Mouse (Mus musculus): ENCODE measurements around the gene Nectin4.

Nectin4 gene

GRCm38 (mm10) chr1:171360253-171360652 is 9.6 kb upstream of the Nectin4 start:
- DNase-seq (ENCODE audit: low spot score) = no peak

GRCm38 (mm10) chr1:171360656-171361055 is 9.2 kb upstream of the Nectin4 start, which contains the start of gene Klhdc9:
Gene Klhdc9, minus strand, starts transcription at chr1:171360798.
- peak; percentile 84 for DNase-seq (ENCODE audit: low spot score)

- DNase-seq (ENCODE audit: low spot score) = peak; percentile 69
Observed at GRCm38 (mm10) chr1:171361106-171362103, 8.5 kb upstream of the Nectin4 start.

DNA sequence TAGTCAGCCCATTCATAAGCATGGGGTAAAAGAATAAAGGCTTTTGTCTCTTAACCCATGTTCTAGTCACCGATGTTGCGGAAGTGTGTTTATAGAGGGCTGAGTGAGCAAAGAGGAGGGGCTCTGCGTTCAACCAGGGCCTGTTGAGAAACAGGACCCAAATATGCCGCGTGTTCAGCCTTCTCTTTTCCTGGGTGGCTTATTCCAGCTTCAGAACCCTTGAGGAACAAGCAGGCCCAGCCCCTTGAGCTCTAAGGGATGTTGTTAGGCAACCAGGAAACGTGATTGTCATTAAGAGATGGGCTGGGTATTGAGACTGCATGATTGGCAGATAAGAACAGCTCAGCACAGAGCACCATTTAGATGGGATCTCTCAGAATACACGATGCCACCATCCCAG is 4.0 kb upstream of the Nectin4 start:
- no peak for DNase-seq (ENCODE audit: low spot score)

- DNase-seq (ENCODE audit: low spot score) = no peak
Observed at GRCm38 (mm10) chr1:171372880-171373279, 3.0 kb downstream of the Nectin4 start.

GRCm38 (mm10) chr1:171373946-171374345 is 4.0 kb downstream of the Nectin4 start:
- DNase-seq (ENCODE audit: low spot score) = no peak

- DNase-seq (ENCODE audit: low spot score) = no peak
Observed at GRCm38 (mm10) chr1:171375646-171376097, 5.8 kb downstream of the Nectin4 start.

DNA sequence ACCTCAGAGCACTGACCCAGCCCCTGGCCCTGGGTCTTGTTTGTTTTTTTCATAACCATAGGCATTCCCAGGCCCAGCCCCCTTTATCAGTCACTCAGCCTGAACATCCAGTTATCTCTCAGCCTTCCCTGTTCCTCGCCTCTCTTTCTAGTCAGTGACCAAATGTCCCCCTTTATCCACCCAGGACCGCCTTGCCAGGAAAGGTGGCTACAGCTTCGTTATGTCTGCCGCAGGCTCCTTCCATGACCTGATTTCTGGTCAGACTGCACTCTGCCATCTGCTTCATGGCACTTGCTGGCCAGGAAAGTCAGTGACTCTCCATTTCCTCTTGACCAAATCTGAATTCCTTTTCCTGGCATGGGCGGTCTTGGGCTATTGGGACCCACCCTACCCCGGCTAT is 8.4 kb downstream of the Nectin4 start:
- DNase-seq (ENCODE audit: low spot score) = no peak

GRCm38 (mm10) chr1:171379935-171380599 is 10.2 kb downstream of the Nectin4 start:
- DNase-seq (ENCODE audit: low spot score) = peak; percentile 60

DNA sequence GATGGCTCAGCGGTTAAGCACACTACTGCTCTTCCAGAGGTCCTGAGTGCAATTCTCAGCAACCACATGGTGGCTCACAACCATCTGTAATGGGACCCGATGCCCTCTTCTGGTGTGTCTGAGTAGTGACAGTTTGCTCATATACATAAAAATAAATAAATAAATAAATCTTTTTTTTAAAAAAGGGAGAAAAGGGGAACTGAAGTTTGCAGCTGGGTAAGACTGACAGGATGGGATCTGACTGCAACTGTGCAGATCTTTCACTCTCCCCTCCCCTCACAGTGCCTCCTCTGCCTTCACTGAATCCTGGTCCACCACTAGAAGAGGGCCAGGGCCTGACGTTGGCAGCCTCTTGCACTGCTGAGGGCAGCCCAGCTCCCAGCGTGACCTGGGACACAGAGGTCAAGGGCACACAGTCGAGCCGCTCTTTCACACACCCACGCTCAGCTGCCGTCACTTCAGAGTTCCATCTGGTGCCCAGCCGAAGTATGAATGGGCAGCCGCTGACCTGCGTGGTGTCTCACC is 12.3 kb downstream of the Nectin4 start:
- no peak for DNase-seq (ENCODE audit: low spot score)

DNA sequence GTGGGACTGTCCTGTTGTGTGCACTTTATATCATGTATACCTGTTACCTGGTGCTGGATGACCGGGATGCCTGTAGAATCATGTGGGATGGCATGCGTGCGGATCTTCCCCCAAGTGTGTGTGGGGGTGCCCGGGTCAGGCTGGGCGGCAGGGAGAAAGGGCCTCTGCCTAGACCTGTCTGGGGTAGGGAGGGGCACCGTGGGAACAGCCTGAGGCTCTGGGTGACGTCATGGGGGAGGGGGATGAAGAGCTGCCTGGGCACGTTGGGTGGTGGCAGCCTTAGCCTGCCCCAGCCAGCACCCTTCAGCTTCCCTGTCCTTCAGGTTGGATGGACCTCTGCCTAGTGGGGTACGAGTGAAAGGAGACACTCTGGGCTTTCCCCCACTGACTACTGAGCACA is 14.5 kb downstream of the Nectin4 start:
- DNase-seq (ENCODE audit: low spot score) = no peak

DNA sequence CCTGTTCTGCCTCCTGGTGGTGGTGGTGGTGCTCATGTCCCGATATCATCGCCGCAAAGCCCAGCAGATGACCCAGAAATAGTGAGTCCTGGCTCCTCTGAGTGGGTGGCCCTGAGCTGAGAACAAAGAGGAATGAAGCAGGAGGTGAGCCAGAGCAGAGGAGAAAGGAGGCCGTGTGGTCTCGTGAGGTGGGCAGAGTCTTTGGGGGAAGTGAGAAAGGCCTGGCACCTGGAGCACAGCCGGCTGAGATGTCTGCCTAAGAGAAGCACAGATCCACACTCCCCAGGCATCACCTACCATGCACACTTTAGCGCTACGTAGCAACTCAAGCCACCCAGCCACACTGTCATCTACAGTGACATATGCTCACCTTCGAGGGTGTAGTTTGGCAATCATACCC is 15.3 kb downstream of the Nectin4 start:
- DNase-seq (ENCODE audit: low spot score) = no peak

DNA sequence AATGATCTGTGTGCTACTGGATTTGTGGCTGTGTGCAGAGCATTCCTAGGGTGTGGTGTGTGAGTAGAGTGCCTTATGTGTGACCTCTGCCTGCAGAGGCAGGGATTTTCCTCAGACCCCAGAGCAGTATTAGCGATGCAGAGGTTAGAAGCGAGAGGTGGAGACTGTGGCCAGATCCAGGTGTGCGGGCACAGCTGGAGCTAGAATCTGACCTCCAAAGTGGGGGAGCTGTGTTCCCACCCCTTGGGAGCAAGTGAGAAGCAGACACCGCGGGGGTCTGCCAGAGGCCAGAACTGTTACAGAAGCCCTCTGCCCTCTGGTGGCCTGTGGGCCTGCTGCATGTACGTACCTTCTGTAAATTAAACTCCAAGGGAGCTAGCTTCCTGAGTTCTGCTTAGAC is 17.2 kb downstream of the Nectin4 start:
- peak; percentile 24 for DNase-seq (ENCODE audit: low spot score)

- DNase-seq (ENCODE audit: low spot score) = no peak
Observed at GRCm38 (mm10) chr1:171388376-171389102, 18.6 kb downstream of the Nectin4 start, which contains the start of gene Arhgap30. Gene Arhgap30, plus strand, starts transcription at chr1:171388954.

DNA sequence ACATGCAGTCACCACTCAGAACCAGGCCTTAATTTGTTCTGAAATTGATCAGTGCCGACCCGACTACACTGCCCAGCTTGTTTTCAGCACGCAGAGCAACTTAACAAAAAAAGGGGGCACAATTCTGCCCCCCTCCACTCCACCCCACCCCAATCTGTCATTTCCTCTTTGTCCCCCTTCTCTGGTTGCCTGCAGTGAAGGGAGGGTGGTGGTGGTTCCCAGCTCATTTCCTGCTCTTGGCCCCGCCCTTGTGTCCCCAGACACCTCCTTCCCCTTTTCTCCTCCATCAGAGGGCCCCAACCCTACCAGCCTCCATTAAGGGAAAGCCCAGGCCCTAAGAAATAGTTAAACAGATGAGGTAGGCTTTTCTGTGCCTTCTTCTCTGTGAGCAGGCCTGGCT is 20.2 kb downstream of the Nectin4 start:
- no peak for DNase-seq (ENCODE audit: low spot score)

DNA sequence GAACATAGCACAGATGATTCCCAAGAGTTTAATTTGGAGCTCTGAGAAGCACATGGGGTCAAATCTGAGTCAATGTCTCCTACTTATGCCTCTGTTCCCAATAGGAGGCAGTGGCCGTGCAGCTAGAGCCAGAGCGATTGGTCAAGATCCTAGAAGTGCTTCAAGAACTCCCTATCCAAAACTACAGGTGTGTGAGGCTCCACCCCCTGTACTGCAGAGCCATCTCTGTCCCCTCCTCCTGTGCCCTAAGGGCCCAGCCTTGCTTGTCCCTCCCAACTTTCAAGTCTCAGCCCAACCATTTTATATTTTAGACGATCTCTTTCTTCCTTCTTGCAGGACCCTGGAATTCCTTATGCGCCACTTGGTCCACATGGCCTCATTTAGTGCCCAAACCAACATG is 31.9 kb downstream of the Nectin4 start:
- no peak for DNase-seq (ENCODE audit: low spot score)

GRCm38 (mm10) chr1:171402991-171403390 is 33.1 kb downstream of the Nectin4 start:
- DNase-seq (ENCODE audit: low spot score) = no peak

DNA sequence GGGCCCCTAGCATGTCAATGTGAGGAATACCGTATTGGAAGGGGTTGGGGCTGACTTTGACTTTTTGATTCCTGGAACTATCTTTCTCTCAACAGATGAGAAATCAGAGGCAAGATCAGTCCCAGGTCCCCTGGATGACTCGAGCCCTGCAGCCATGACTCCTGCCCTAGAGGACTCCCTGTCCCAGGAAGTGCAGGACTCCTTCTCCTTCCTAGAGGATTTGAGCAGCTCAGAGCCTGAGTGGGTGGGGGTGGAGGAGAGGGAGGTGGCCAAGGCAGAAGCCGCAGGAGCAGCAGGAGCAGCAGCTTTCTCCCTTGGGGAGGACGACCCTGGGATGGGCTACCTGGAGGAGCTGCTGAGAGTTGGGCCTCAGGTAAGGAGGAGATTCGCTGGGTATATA is 37.4 kb downstream of the Nectin4 start:
- DNase-seq (ENCODE audit: low spot score) = no peak

DNA sequence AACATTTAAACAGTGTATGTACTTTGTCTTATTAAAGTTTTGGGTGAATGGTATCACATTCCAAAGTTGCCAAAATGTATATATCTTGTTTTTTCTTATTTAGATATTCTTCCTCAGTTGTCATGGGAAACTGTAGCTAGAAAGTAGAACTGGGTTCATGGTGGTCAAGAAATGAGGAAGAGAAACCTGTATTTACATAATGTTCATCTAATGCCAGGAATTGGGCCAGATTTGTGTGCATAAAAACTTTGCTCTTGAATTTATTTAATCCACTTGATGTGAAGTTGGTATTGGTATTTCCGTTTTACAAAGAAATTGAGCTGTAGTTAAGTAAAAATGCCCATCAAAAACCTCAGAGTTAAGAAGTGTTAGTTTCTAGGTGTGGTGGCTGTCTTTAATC is 40.3 kb downstream of the Nectin4 start:
- no peak for DNase-seq (ENCODE audit: low spot score)

GRCm38 (mm10) chr1:171410947-171411484 is 41.1 kb downstream of the Nectin4 start, which contains the start of gene Usf1:
Gene Usf1, plus strand, starts transcription at chr1:171411313.
- DNase-seq (ENCODE audit: low spot score) = peak; percentile 96

DNA sequence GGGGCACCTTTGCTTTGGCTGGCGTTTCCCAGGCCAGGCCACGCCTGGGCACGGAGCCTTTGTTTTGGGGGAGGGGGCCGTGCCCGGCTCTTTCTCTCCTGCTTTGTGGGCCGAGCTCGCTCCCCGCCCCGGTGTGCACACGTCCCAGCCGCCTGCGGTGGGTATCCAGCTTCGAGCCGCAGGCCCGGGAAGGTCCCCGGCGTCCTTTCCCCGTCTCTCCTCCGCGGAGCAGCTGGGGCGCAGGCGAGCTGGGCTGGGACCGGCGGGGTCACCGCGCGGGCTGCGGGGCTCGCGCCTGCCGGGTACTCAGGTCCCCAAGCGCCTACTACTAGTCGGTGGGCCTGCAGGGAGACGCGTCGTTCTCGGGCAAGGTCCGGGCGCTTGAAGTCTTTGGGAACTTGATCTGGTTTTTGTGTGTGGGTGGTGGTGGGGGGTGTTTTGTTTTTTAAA is 41.6 kb downstream of the Nectin4 start:
- no peak for DNase-seq (ENCODE audit: low spot score)

All from yolk sac, embryonic 10.5 days (tissue).